Mouse (Mus musculus): ENCODE results near the gene Map3k10. TPM values are rescaled to one million over a fixed set of nuclear protein-coding genes. Genes with fewer than 3 reads are reported as not detected.
A peak's percentile ranks its signal among the peaks of the same experiment; 100 is the strongest.

Map3k10 gene
- total and polyA plus RNA-seq, 2 experiments from 2014 or later = 24.5 to 165 TPM

- H3K4me1 ChIP-seq (ENCODE audit: insufficient read depth, low read length) = peaks cover 4% of the 10 kb centered on the region; the same call in 1 of the 2 replicates
- H3K4me3 ChIP-seq (ENCODE audit: low read depth, low read length) = peak overlapping the region; percentile 27; the same call in 1 of the 2 replicates
- peak overlapping the region; percentile 34; the same call in 1 of the 2 replicates for H3K27ac ChIP-seq (ENCODE audit: low read depth, low read length)
- H3K9me3 ChIP-seq (ENCODE audit: low read length) = no peaks in the 10 kb centered on the region
- H3K36me3 ChIP-seq (ENCODE audit: insufficient read depth, low read length) = 0 out of 2 replicates have a peak, but pooled peaks cover 3% of the 10 kb centered on the region
- 37% methylated on average over 5 of the region's 5 CpGs for WGBS
- ATAC-seq (ENCODE audit: low FRiP score) (no peak), DNase-seq (ENCODE audit: low spot score) (no peak)
- H3K4me2 ChIP-seq (ENCODE audit: low read depth, low read length, poor library complexity, severe bottlenecking) = peak overlapping the region; percentile 35
- no peak for TF ChIP-seq CTCF (IDR thresholded peaks at IDR 0.05)
- peak overlapping the region; percentile 55; the same call in 1 of the 2 replicates for H3K9ac ChIP-seq (replicated peaks; ENCODE audit: low read length, poor library complexity, severe bottlenecking)
- H3K27me3 ChIP-seq (ENCODE audit: insufficient read depth, low read length) = no peaks in the 10 kb centered on the region
These were observed 10.8 kb upstream of the Map3k10 start for GRCm38 (mm10) chr7:27685220-27685619.

- no peak for ATAC-seq (ENCODE audit: low FRiP score)
- Histone ChIP-seq H3K9me3 (ENCODE audit: low read length) (no peaks in the 10 kb centered on the region), H3K4me3 (ENCODE audit: low read depth, low read length) (no peak overlapping the region), H3K36me3 (ENCODE audit: insufficient read depth, low read length) (0 out of 2 replicates have a peak, but pooled peaks cover 3% of the 10 kb centered on the region), H3K9ac (replicated peaks; ENCODE audit: low read length, poor library complexity, severe bottlenecking) (no peak overlapping the region), H3K27ac (ENCODE audit: low read depth, low read length) (no peak overlapping the region), H3K4me2 (ENCODE audit: low read depth, low read length, poor library complexity, severe bottlenecking) (no peak overlapping the region), H3K4me1 (ENCODE audit: insufficient read depth, low read length) (peaks cover 2% of the 10 kb centered on the region; the same call in 1 of the 2 replicates), H3K27me3 (ENCODE audit: insufficient read depth, low read length) (no peaks in the 10 kb centered on the region)
- 75% methylated on average over 2 of the region's 2 CpGs for WGBS
- TF ChIP-seq CTCF (IDR thresholded peaks at IDR 0.05) = no peak
- DNase-seq (ENCODE audit: low spot score) = no peak
These were observed 8.8 kb upstream of the Map3k10 start for GRCm38 (mm10) chr7:27683218-27683617.

- H3K9ac ChIP-seq (replicated peaks; ENCODE audit: low read length, poor library complexity, severe bottlenecking) = peak overlapping the region; percentile 91; the same call in 1 of the 2 replicates
- no peak for DNase-seq (ENCODE audit: low spot score)
- peak overlapping the region; percentile 99 for H3K4me2 ChIP-seq (ENCODE audit: low read depth, low read length, poor library complexity, severe bottlenecking)
- no peaks in the 10 kb centered on the region for H3K27me3 ChIP-seq (ENCODE audit: insufficient read depth, low read length)
- no peaks in the 10 kb centered on the region for H3K36me3 ChIP-seq (ENCODE audit: insufficient read depth, low read length)
- H3K4me3 ChIP-seq (ENCODE audit: low read depth, low read length) = peak overlapping the region; percentile 90
- 31% methylated on average over 14 of the region's 14 CpGs for WGBS
- TF ChIP-seq CTCF (IDR thresholded peaks at IDR 0.05) = peak; percentile 3; the same call in 1 of the 2 replicates
- no peaks in the 10 kb centered on the region for H3K9me3 ChIP-seq (ENCODE audit: low read length)
- peak overlapping the region; percentile 93; the same call in 1 of the 2 replicates for H3K27ac ChIP-seq (ENCODE audit: low read depth, low read length)
- no peak for ATAC-seq (ENCODE audit: low FRiP score)
- H3K4me1 ChIP-seq (ENCODE audit: insufficient read depth, low read length) = peaks cover 18% of the 10 kb centered on the region
These were observed 819 bp upstream of the Map3k10 start for GRCm38 (mm10) chr7:27675222-27675612.

- Histone ChIP-seq H3K9ac (replicated peaks; ENCODE audit: low read length, poor library complexity, severe bottlenecking) (peak overlapping the region; percentile 91), H3K4me2 (ENCODE audit: low read depth, low read length, poor library complexity, severe bottlenecking) (peak overlapping the region; percentile 99), H3K27ac (ENCODE audit: low read depth, low read length) (peak overlapping the region; percentile 93), H3K36me3 (ENCODE audit: insufficient read depth, low read length) (no peaks in the 10 kb centered on the region), H3K27me3 (ENCODE audit: insufficient read depth, low read length) (no peaks in the 10 kb centered on the region), H3K4me1 (ENCODE audit: insufficient read depth, low read length) (peaks cover 23% of the 10 kb centered on the region), H3K9me3 (ENCODE audit: low read length) (no peaks in the 10 kb centered on the region), H3K4me3 (ENCODE audit: low read depth, low read length) (peak overlapping the region; percentile 90)
- no peak for TF ChIP-seq CTCF (IDR thresholded peaks at IDR 0.05)
- peak; percentile 47; the same call in 1 of the 2 replicates for ATAC-seq (ENCODE audit: low FRiP score)
- no peak for DNase-seq (ENCODE audit: low spot score)
- 0% methylated on average over 29 of the region's 38 CpGs for WGBS
These were observed 240 bp downstream of the Map3k10 start for GRCm38 (mm10) chr7:27674195-27674521.

- Histone ChIP-seq H3K27me3 (ENCODE audit: insufficient read depth, low read length) (no peaks in the 10 kb centered on the region), H3K4me1 (ENCODE audit: insufficient read depth, low read length) (peaks cover 23% of the 10 kb centered on the region), H3K36me3 (ENCODE audit: insufficient read depth, low read length) (peaks cover 4% of the 10 kb centered on the region; the same call in 1 of the 2 replicates), H3K4me3 (ENCODE audit: low read depth, low read length) (peak overlapping the region; percentile 90), H3K9me3 (ENCODE audit: low read length) (no peaks in the 10 kb centered on the region), H3K4me2 (ENCODE audit: low read depth, low read length, poor library complexity, severe bottlenecking) (peak overlapping the region; percentile 99), H3K27ac (ENCODE audit: low read depth, low read length) (peak overlapping the region; percentile 93), H3K9ac (replicated peaks; ENCODE audit: low read length, poor library complexity, severe bottlenecking) (peak overlapping the region; percentile 91)
- no peak for TF ChIP-seq CTCF (IDR thresholded peaks at IDR 0.05)
- DNase-seq (ENCODE audit: low spot score) (no peak), ATAC-seq (ENCODE audit: low FRiP score) (0 out of 2 replicates have a peak, but pooled peaks have one; percentile 29)
- 1% methylated on average over 45 of the region's 52 CpGs for whole genome bisulfite sequencing
These were observed 745 bp downstream of the Map3k10 start for GRCm38 (mm10) chr7:27673575-27674131.

GRCm38 (mm10) chr7:27673064-27673574 is 1.3 kb downstream of the Map3k10 start:
- Histone ChIP-seq H3K4me2 (ENCODE audit: low read depth, low read length, poor library complexity, severe bottlenecking) (peak overlapping the region; percentile 99), H3K36me3 (ENCODE audit: insufficient read depth, low read length) (peaks cover 5% of the 10 kb centered on the region; the same call in 1 of the 2 replicates), H3K27ac (ENCODE audit: low read depth, low read length) (no peak overlapping the region), H3K4me1 (ENCODE audit: insufficient read depth, low read length) (peaks cover 23% of the 10 kb centered on the region), H3K9ac (replicated peaks; ENCODE audit: low read length, poor library complexity, severe bottlenecking) (peak overlapping the region; percentile 91), H3K4me3 (ENCODE audit: low read depth, low read length) (peak overlapping the region; percentile 90), H3K9me3 (ENCODE audit: low read length) (no peaks in the 10 kb centered on the region), H3K27me3 (ENCODE audit: insufficient read depth, low read length) (no peaks in the 10 kb centered on the region)
- WGBS = 54% methylated on average over 9 of the region's 9 CpGs
- peak; percentile 53 for TF ChIP-seq CTCF (IDR thresholded peaks at IDR 0.05)
- ATAC-seq (ENCODE audit: low FRiP score) (no peak), DNase-seq (ENCODE audit: low spot score) (no peak)

Measured in midbrain, postnatal 0 days (tissue).